Mouse (Mus musculus): ENCODE measurements around the gene Hoxa4.

Gene Hoxa4

GRCm38 (mm10) chr6:52180213-52180710, 11.3 kb downstream of the Hoxa4 start:
- DNase-seq (ENCODE audit: low spot score in 2 of 2) = no peak

GRCm38 (mm10) chr6:52179690-52180089, 11.9 kb downstream of the Hoxa4 start:
- DNase-seq (ENCODE audit: low spot score in 2 of 2) = no peak

- DNase-seq (ENCODE audit: low spot score in 2 of 2) = no peak
Measured at GRCm38 (mm10) chr6:52178918-52179665, 12.5 kb downstream of the Hoxa4 start.

GRCm38 (mm10) chr6:52177806-52178205, 13.7 kb downstream of the Hoxa4 start:
- no peak for DNase-seq (ENCODE audit: low spot score in 2 of 2)

GRCm38 (mm10) chr6:52177061-52177735, 14.4 kb downstream of the Hoxa4 start, which contains the start of gene 5730596B20Rik:
Gene 5730596B20Rik, plus strand, starts transcription at chr6:52177498.
- DNase-seq (ENCODE audit: low spot score in 2 of 2) = no peak

GRCm38 (mm10) chr6:52176391-52176790, 15.2 kb downstream of the Hoxa4 start:
- DNase-seq (ENCODE audit: low spot score in 2 of 2) = no peak

GRCm38 (mm10) chr6:52175864-52176263, 15.7 kb downstream of the Hoxa4 start:
- no peak for DNase-seq (ENCODE audit: low spot score in 2 of 2)

- no peak for DNase-seq (ENCODE audit: low spot score in 2 of 2)
Measured at GRCm38 (mm10) chr6:52174968-52175751, 16.4 kb downstream of the Hoxa4 start.

GRCm38 (mm10) chr6:52173648-52174047, 17.9 kb downstream of the Hoxa4 start:
- DNase-seq (ENCODE audit: low spot score in 2 of 2) = no peak

- no peak for DNase-seq (ENCODE audit: low spot score in 2 of 2)
Measured at GRCm38 (mm10) chr6:52172501-52172900, 19.1 kb downstream of the Hoxa4 start.

- DNase-seq (ENCODE audit: low spot score in 2 of 2) = no peak
Measured at GRCm38 (mm10) chr6:52171938-52172337, 19.6 kb downstream of the Hoxa4 start.

GRCm38 (mm10) chr6:52171331-52171730, 20.2 kb downstream of the Hoxa4 start:
- DNase-seq (ENCODE audit: low spot score in 2 of 2) = no peak

GRCm38 (mm10) chr6:52170898-52171223, 20.7 kb downstream of the Hoxa4 start:
- DNase-seq (ENCODE audit: low spot score in 2 of 2) = no peak

GRCm38 (mm10) chr6:52170166-52170897, 21.2 kb downstream of the Hoxa4 start:
- no peak for DNase-seq (ENCODE audit: low spot score in 2 of 2)

- DNase-seq (ENCODE audit: low spot score in 2 of 2) = no peak
Measured at GRCm38 (mm10) chr6:52169499-52170165, 21.9 kb downstream of the Hoxa4 start.

- DNase-seq (ENCODE audit: low spot score in 2 of 2) = no peak
Measured at GRCm38 (mm10) chr6:52168191-52169055, 23.1 kb downstream of the Hoxa4 start.

- DNase-seq (ENCODE audit: low spot score in 2 of 2) = no peak
Measured at GRCm38 (mm10) chr6:52167736-52168161, 23.8 kb downstream of the Hoxa4 start.

GRCm38 (mm10) chr6:52167176-52167575, 24.4 kb downstream of the Hoxa4 start:
- no peak for DNase-seq (ENCODE audit: low spot score in 2 of 2)

- DNase-seq (ENCODE audit: low spot score in 2 of 2) = no peak
Measured at GRCm38 (mm10) chr6:52166431-52167077, 25.0 kb downstream of the Hoxa4 start.

Data from spleen, postnatal 14 days (tissue).